Mouse (Mus musculus) kidney, postnatal 0 days (tissue): ENCODE data around the gene Prpf8. TPM values are rescaled to one million over a fixed set of nuclear protein-coding genes. Genes with fewer than 3 reads are reported as not detected.
A peak's percentile ranks its signal among the peaks of the same experiment; 100 is the strongest.

Experiments
- ATAC-seq: fragments of 200-750 bp; cut with Nextera tagmentation; replicated peaks from 2 replicates; pipeline ENCODE4 v1.8.0; 2017; ENCODE audit warnings: low read depth, moderate number of reproducible peaks, moderate TSS enrichment, moderate library complexity; ENCODE audit not compliant: low FRiP score
- DNase-seq: peaks from one replicate; pipeline ENCODE4 v3.0.0-alpha.2; 2016; ENCODE audit warnings: low spot score
- H3K27ac ChIP-seq: fragments of 300-500 bp; sonication (generic); 2 replicates; pipeline ENCODE4 v1.5.1; 2014; ENCODE audit warnings: mild to moderate bottlenecking
- H3K27me3 ChIP-seq: fragments of 300-500 bp; sonication (generic); 2 replicates; pipeline ENCODE4 v1.6.1; 2014; ENCODE audit warnings: low read length, mixed read lengths; ENCODE audit not compliant: insufficient read depth
- H3K36me3 ChIP-seq: fragments of 300-500 bp; sonication (generic); 2 replicates; pipeline ENCODE4 v1.6.1; 2014; ENCODE audit warnings: low read length, mixed read lengths; ENCODE audit not compliant: insufficient read depth
- H3K4me1 ChIP-seq: fragments of 300-500 bp; sonication (generic); replicated peaks from 2 replicates; pipeline ENCODE4 v1.6.1; 2014; ENCODE audit warnings: antibody characterized with exemption, low read length, mixed read lengths; ENCODE audit not compliant: insufficient read depth
- H3K4me2 ChIP-seq: fragments of 300-500 bp; sonication (generic); 2 replicates; pipeline ENCODE4 v1.6.1; 2014; ENCODE audit warnings: mild to moderate bottlenecking, low read length, moderate library complexity, mixed read lengths
- H3K4me3 ChIP-seq: fragments of 300-500 bp; sonication (generic); replicated peaks from 2 replicates; pipeline ENCODE4 v1.5.1; 2014; ENCODE audit warnings: low read depth, low read length
- H3K9ac ChIP-seq: fragments of 300-500 bp; sonication (generic); 2 replicates; pipeline ENCODE4 v1.6.1; 2014; ENCODE audit warnings: low read depth, low read length
- H3K9me3 ChIP-seq: fragments of 300-500 bp; sonication (generic); replicated peaks from 2 replicates; pipeline ENCODE4 v1.6.1; 2016; ENCODE audit warnings: low read length, inconsistent platforms, mixed read lengths
- CTCF ChIP-seq: IDR thresholded peaks from 2 replicates; pipeline ENCODE4 v1.5.1; 2016; ENCODE audit warnings: antibody characterized with exemption, low read depth, mild to moderate bottlenecking, moderate library complexity
- WGBS: fragments of 180-500 bp; shearing (Covaris S2); extraction: QIAGEN DNeasy Blood & Tissue Kit; methylation state at CpG from one replicate; pipeline ENCODE4 v1.1.7; 2014; 5-methylcytosine and 5-hydroxymethylcytosine counted together
- polyA plus RNA-seq: library from polyadenylated mRNA; unstranded; fragments of >200 nt; fragmentation: Nextera tagmentation; extraction: Ambion mirVana; gene quantifications from 2 replicates; pipeline ENCODE4 v1.2.1, GENCODE M21; 2015

The Prpf8 gene
- polyA plus RNA-seq, 1 experiment from 2014 or later = 36.6 TPM

- H3K36me3 ChIP-seq = no peaks in the 10 kb centered on the region
- ATAC-seq = no peak
- TF ChIP-seq CTCF = no peak
- peaks cover 26% of the 10 kb centered on the region; the same call in 1 of the 2 replicates for H3K4me1 ChIP-seq
- 0 out of 2 replicates have a peak overlapping the region, but pooled peaks have one; percentile 42 for H3K27ac ChIP-seq
- 63% methylated on average over 6 of the region's 6 CpGs for WGBS
- no peak overlapping the region for H3K9ac ChIP-seq
- H3K9me3 ChIP-seq = no peaks in the 10 kb centered on the region
- H3K4me2 ChIP-seq = peak overlapping the region; percentile 96
- DNase-seq = no peak
- H3K4me3 ChIP-seq = peak overlapping the region; percentile 59; the same call in 1 of the 2 replicates
- no peaks in the 10 kb centered on the region for H3K27me3 ChIP-seq
Measured at GRCm38 (mm10) chr11:75533314-75534015, 46.8 kb downstream of the Prpf8 start.

GRCm38 (mm10) chr11:75534286-75535033 lies 47.8 kb downstream of the Prpf8 start:
- H3K27me3 ChIP-seq = no peaks in the 10 kb centered on the region
- peak overlapping the region; percentile 5; the same call in 1 of the 2 replicates for H3K4me2 ChIP-seq
- H3K27ac ChIP-seq = peak overlapping the region; percentile 69
- no peaks in the 10 kb centered on the region for H3K36me3 ChIP-seq
- ATAC-seq (no peak), DNase-seq (peak; percentile 58)
- 33% methylated on average over 4 of the region's 4 CpGs for WGBS
- TF ChIP-seq CTCF = no peak
- no peaks in the 10 kb centered on the region for H3K9me3 ChIP-seq
- peaks cover 27% of the 10 kb centered on the region; the same call in 1 of the 2 replicates for H3K4me1 ChIP-seq
- H3K4me3 ChIP-seq = no peak overlapping the region; the same call in 1 of the 2 replicates
- no peak overlapping the region for H3K9ac ChIP-seq

GRCm38 (mm10) chr11:75535106-75535795 lies 48.6 kb downstream of the Prpf8 start:
- no peaks in the 10 kb centered on the region for H3K27me3 ChIP-seq
- peak overlapping the region; percentile 69 for H3K27ac ChIP-seq
- peaks cover 27% of the 10 kb centered on the region; the same call in 1 of the 2 replicates for H3K4me1 ChIP-seq
- no peak overlapping the region for H3K4me3 ChIP-seq
- no peak for TF ChIP-seq CTCF
- no peak overlapping the region for H3K9ac ChIP-seq
- H3K9me3 ChIP-seq = no peaks in the 10 kb centered on the region
- no peaks in the 10 kb centered on the region for H3K36me3 ChIP-seq
- 27% methylated on average over 13 of the region's 13 CpGs for whole genome bisulfite sequencing
- DNase-seq = no peak
- no peak for ATAC-seq
- H3K4me2 ChIP-seq = peak overlapping the region; percentile 5; the same call in 1 of the 2 replicates

GRCm38 (mm10) chr11:75536255-75537024 lies 49.8 kb downstream of the Prpf8 start:
- no peak overlapping the region for H3K4me2 ChIP-seq
- DNase-seq (no peak), ATAC-seq (no peak)
- H3K36me3 ChIP-seq = no peaks in the 10 kb centered on the region
- peaks cover 31% of the 10 kb centered on the region; the same call in 1 of the 2 replicates for H3K4me1 ChIP-seq
- 93% methylated on average over 12 of the region's 12 CpGs for WGBS
- no peak overlapping the region for H3K9ac ChIP-seq
- no peak overlapping the region for H3K4me3 ChIP-seq
- H3K9me3 ChIP-seq = no peaks in the 10 kb centered on the region
- H3K27me3 ChIP-seq = no peaks in the 10 kb centered on the region
- H3K27ac ChIP-seq = no peak overlapping the region
- no peak for TF ChIP-seq CTCF

- H3K4me1 ChIP-seq = peaks cover 31% of the 10 kb centered on the region; the same call in 1 of the 2 replicates
- DNase-seq = no peak
- H3K9ac ChIP-seq = no peak overlapping the region
- no peaks in the 10 kb centered on the region for H3K36me3 ChIP-seq
- WGBS = 87% methylated on average over 8 of the region's 8 CpGs
- no peaks in the 10 kb centered on the region for H3K27me3 ChIP-seq
- no peak for TF ChIP-seq CTCF
- H3K4me2 ChIP-seq = no peak overlapping the region
- no peaks in the 10 kb centered on the region for H3K9me3 ChIP-seq
- no peak for ATAC-seq
- H3K27ac ChIP-seq = no peak overlapping the region
- H3K4me3 ChIP-seq = no peak overlapping the region
Measured at GRCm38 (mm10) chr11:75537025-75537414, 50.4 kb downstream of the Prpf8 start.
